Mouse (Mus musculus): ENCODE results near the gene Sept9. TPM values are rescaled to one million over a fixed set of nuclear protein-coding genes. Genes with fewer than 3 reads are reported as not detected.

Sept9 gene
- polyA plus RNA-seq, 1 experiment, result 13.3 TPM

- H3K27ac ChIP-seq (ENCODE audit: insufficient read depth, low read length), result no peak overlapping the region
- no peak for TF ChIP-seq CTCF (IDR thresholded peaks at IDR 0.05; ENCODE audit: borderline replicate concordance, insufficient read depth, low read depth, low read length)
- no peak for TF ChIP-seq POLR2A (IDR thresholded peaks at IDR 0.05; ENCODE audit: borderline replicate concordance, insufficient read depth, low read length)
- peaks cover 7% of the 10 kb centered on the region for H3K4me1 ChIP-seq (ENCODE audit: control insufficient read depth, insufficient read depth, low read length)
- no peak for DNase-seq
- H3K27me3 ChIP-seq (ENCODE audit: control insufficient read depth, insufficient read depth, low read length), result no peaks in the 10 kb centered on the region
- 75% methylated on average over 4 of the region's 4 CpGs for WGBS
- no peak overlapping the region for H3K4me3 ChIP-seq (replicated peaks; ENCODE audit: insufficient read depth, low read depth, low read length)
These were observed 126.8 kb downstream of the Sept9 start for GRCm38 (mm10) chr11:117326140-117326725.

- DNase-seq, result no peak
- H3K27ac ChIP-seq (ENCODE audit: insufficient read depth, low read length), result no peak overlapping the region
- TF ChIP-seq CTCF (IDR thresholded peaks at IDR 0.05; ENCODE audit: borderline replicate concordance, insufficient read depth, low read depth, low read length) (no peak), POLR2A (IDR thresholded peaks at IDR 0.05; ENCODE audit: borderline replicate concordance, insufficient read depth, low read length) (no peak)
- 35% methylated on average over 16 of the region's 16 CpGs for WGBS
- H3K4me3 ChIP-seq (replicated peaks; ENCODE audit: insufficient read depth, low read depth, low read length), result no peak overlapping the region
- H3K4me1 ChIP-seq (ENCODE audit: control insufficient read depth, insufficient read depth, low read length), result peaks cover 12% of the 10 kb centered on the region
- no peaks in the 10 kb centered on the region for H3K27me3 ChIP-seq (ENCODE audit: control insufficient read depth, insufficient read depth, low read length)
These were observed 127.6 kb downstream of the Sept9 start for GRCm38 (mm10) chr11:117326867-117327600.

GRCm38 (mm10) chr11:117327633-117328032, 128.2 kb downstream of the Sept9 start:
- no peak overlapping the region for H3K27ac ChIP-seq (ENCODE audit: insufficient read depth, low read length)
- 93% methylated on average over 5 of the region's 5 CpGs for WGBS
- peaks cover 13% of the 10 kb centered on the region for H3K4me1 ChIP-seq (ENCODE audit: control insufficient read depth, insufficient read depth, low read length)
- no peak for DNase-seq
- 0 out of 2 replicates have a peak, but pooled peaks cover 1% of the 10 kb centered on the region for H3K27me3 ChIP-seq (ENCODE audit: control insufficient read depth, insufficient read depth, low read length)
- H3K4me3 ChIP-seq (replicated peaks; ENCODE audit: insufficient read depth, low read depth, low read length), result no peak overlapping the region
- TF ChIP-seq CTCF (IDR thresholded peaks at IDR 0.05; ENCODE audit: borderline replicate concordance, insufficient read depth, low read depth, low read length) (no peak), POLR2A (IDR thresholded peaks at IDR 0.05; ENCODE audit: borderline replicate concordance, insufficient read depth, low read length) (no peak)

- WGBS, result 66% methylated on average over 12 of the region's 12 CpGs
- peaks cover 13% of the 10 kb centered on the region for H3K4me1 ChIP-seq (ENCODE audit: control insufficient read depth, insufficient read depth, low read length)
- no peak for DNase-seq
These were observed 130.9 kb downstream of the Sept9 start for GRCm38 (mm10) chr11:117330076-117330950.

GRCm38 (mm10) chr11:117330951-117331254, 131.4 kb downstream of the Sept9 start:
- no peak for TF ChIP-seq POLR2A (IDR thresholded peaks at IDR 0.05; ENCODE audit: borderline replicate concordance, insufficient read depth, low read length)
- no peak for TF ChIP-seq CTCF (IDR thresholded peaks at IDR 0.05; ENCODE audit: borderline replicate concordance, insufficient read depth, low read depth, low read length)
- no peak for DNase-seq
- H3K4me3 ChIP-seq (replicated peaks; ENCODE audit: insufficient read depth, low read depth, low read length), result no peak overlapping the region
- peaks cover 13% of the 10 kb centered on the region for H3K4me1 ChIP-seq (ENCODE audit: control insufficient read depth, insufficient read depth, low read length)
- H3K27me3 ChIP-seq (ENCODE audit: control insufficient read depth, insufficient read depth, low read length), result peaks cover 1% of the 10 kb centered on the region; the same call in 1 of the 2 replicates
- 82% methylated on average over 7 of the region's 7 CpGs for WGBS
- no peak overlapping the region for H3K27ac ChIP-seq (ENCODE audit: insufficient read depth, low read length)

More at GRCm38 (mm10) chr11:117330076-117330950, 130.9 kb downstream of the Sept9 start:
- Histone ChIP-seq H3K4me3 (replicated peaks; ENCODE audit: insufficient read depth, low read depth, low read length) (no peak overlapping the region), H3K27ac (ENCODE audit: insufficient read depth, low read length) (no peak overlapping the region), H3K27me3 (ENCODE audit: control insufficient read depth, insufficient read depth, low read length) (peaks cover 1% of the 10 kb centered on the region; the same call in 1 of the 2 replicates)
- TF ChIP-seq CTCF (IDR thresholded peaks at IDR 0.05; ENCODE audit: borderline replicate concordance, insufficient read depth, low read depth, low read length) (no peak), POLR2A (IDR thresholded peaks at IDR 0.05; ENCODE audit: borderline replicate concordance, insufficient read depth, low read length) (no peak)

- H3K4me1 ChIP-seq (ENCODE audit: control insufficient read depth, insufficient read depth, low read length), result peaks cover 13% of the 10 kb centered on the region
- H3K4me3 ChIP-seq (replicated peaks; ENCODE audit: insufficient read depth, low read depth, low read length), result peak overlapping the region; percentile 51
- no peak overlapping the region for H3K27ac ChIP-seq (ENCODE audit: insufficient read depth, low read length)
- WGBS, result 29% methylated on average over 17 of the region's 17 CpGs
- no peak for DNase-seq
- TF ChIP-seq POLR2A (IDR thresholded peaks at IDR 0.05; ENCODE audit: borderline replicate concordance, insufficient read depth, low read length) (no peak), CTCF (IDR thresholded peaks at IDR 0.05; ENCODE audit: borderline replicate concordance, insufficient read depth, low read depth, low read length) (no peak)
- H3K27me3 ChIP-seq (ENCODE audit: control insufficient read depth, insufficient read depth, low read length), result peaks cover 1% of the 10 kb centered on the region; the same call in 1 of the 2 replicates
These were observed 132.1 kb downstream of the Sept9 start for GRCm38 (mm10) chr11:117331361-117332241.

Measured in cerebellum, adult 2 months (tissue).